21 mouse cellular contexts compared by ENCODE assay signal in the genomic region with DNA sequence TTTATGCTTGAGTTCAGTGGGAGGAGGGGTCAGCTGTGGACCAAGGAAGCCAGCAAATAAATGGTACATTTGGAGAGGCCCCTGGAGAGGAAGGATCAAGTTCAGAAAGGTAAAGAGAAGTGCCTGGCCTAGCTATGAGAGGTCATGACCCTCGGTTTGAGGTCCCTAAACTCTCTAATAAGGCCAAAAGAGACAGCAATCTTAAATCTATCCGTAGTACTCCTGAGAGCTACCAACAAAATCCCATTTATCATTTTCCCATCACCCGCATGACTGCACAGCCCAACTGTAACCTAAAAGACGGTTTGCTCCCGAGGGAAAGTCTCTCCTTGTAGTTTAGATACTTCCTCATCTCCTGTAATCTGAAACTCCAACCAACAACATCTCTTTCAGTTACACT.
"Had no signal": no experiment of that assay in that cellular context is flagged by ENCODE, and none has a peak within 500 bp of the region (broad histone marks: within the 10 kb centered on the region; RNA-seq: fewer than 3 reads in every experiment).

No protein-coding gene starts in this region.

- H3K9ac ChIP-seq: forebrain, postnatal 0 days; heart, embryonic 12.5 days; hindbrain, embryonic 13.5 days; hindbrain, embryonic 15.5 days; limb, embryonic 13.5 days; limb, embryonic 15.5 days; liver, embryonic 12.5 days; liver, embryonic 14.5 days had no signal

- H3K4me1 ChIP-seq: hindbrain, embryonic 13.5 days; hindbrain, embryonic 15.5 days had no signal

- ATAC-seq: forebrain, postnatal 0 days; hindbrain, postnatal 0 days; intestine, embryonic 16.5 days; liver, embryonic 12.5 days had no signal

- H3K9me3 ChIP-seq: heart, embryonic 12.5 days; hindbrain, embryonic 13.5 days; hindbrain, embryonic 15.5 days; limb, embryonic 13.5 days; limb, embryonic 15.5 days; liver, embryonic 12.5 days had no signal

- H3K27ac ChIP-seq: hindbrain, embryonic 13.5 days; hindbrain, embryonic 15.5 days; hindbrain, postnatal 0 days; limb, embryonic 13.5 days; limb, embryonic 15.5 days; liver, embryonic 12.5 days; liver, embryonic 14.5 days had no signal

- H3K4me2 ChIP-seq: heart, embryonic 12.5 days; hindbrain, embryonic 13.5 days; hindbrain, embryonic 15.5 days; limb, embryonic 13.5 days; limb, embryonic 15.5 days; liver, embryonic 12.5 days had no signal

- DNase-seq: forebrain, postnatal 0 days; gastrocnemius, postnatal 14 days; gastrocnemius, postnatal 36 days; heart, adult 18-20 months; heart, postnatal 14 days; heart, postnatal 36 days; kidney, adult 11 months; kidney, adult 8-10 months; kidney, postnatal 36 days; layer of hippocampus, adult 9-11 months; layer of hippocampus, postnatal 36 days; left cerebral cortex, postnatal 4 days had no signal

- H3K4me3 ChIP-seq: heart, embryonic 12.5 days; hindbrain, embryonic 13.5 days; hindbrain, embryonic 15.5 days; limb, embryonic 13.5 days; limb, embryonic 15.5 days; liver, embryonic 12.5 days had no signal

- H3K27me3 ChIP-seq: heart, embryonic 12.5 days; hindbrain, embryonic 13.5 days; hindbrain, embryonic 15.5 days; limb, embryonic 13.5 days; limb, embryonic 15.5 days; liver, embryonic 12.5 days had no signal
